Mouse (Mus musculus) c-Kit-positive CD71-positive TER-119-positive erythroid progenitor cells, embryonic 14.5 days (primary cell): ENCODE results near the gene Trpm5.
A peak's percentile ranks its signal among the peaks of the same experiment; 100 is the strongest.

Source experiments
- DNase-seq: peaks from one replicate; pipeline ENCODE4 v3.0.0-alpha.2; 2013; ENCODE audit warnings: low spot score

The Trpm5 gene

GRCm38 (mm10) chr7:143094592-143095553, at the start of gene Trpm5:
Gene Trpm5 (minus strand): TSS chr7:143094642.
- no peak for DNase-seq

DNA sequence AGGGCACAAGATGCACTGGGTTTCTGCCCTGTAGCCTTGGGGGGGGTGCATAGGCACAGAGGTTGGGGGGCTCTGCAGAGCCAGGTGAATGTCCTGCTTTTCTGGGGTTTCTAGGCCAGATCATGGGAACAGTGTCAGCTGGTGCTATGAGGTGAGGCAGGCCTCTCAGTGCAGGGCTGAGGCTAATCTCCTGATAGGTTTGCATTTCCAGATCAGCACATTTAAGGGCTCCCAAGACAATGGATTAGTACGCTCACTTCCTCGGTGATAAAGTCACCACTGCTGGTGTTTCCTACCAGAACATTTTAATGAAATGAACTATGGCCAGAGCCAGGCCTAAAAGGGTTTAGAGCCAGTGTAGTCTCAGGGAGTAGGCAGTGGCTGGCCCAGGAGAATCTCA, 48.2 kb upstream of the Trpm5 start:
- DNase-seq, result no peak

GRCm38 (mm10) chr7:143139932-143140331, 45.5 kb upstream of the Trpm5 start:
- no peak for DNase-seq

GRCm38 (mm10) chr7:143138789-143139188, 44.3 kb upstream of the Trpm5 start:
- DNase-seq, result peak; percentile 32

GRCm38 (mm10) chr7:143136561-143136960, 42.1 kb upstream of the Trpm5 start:
- DNase-seq, result no peak

DNA sequence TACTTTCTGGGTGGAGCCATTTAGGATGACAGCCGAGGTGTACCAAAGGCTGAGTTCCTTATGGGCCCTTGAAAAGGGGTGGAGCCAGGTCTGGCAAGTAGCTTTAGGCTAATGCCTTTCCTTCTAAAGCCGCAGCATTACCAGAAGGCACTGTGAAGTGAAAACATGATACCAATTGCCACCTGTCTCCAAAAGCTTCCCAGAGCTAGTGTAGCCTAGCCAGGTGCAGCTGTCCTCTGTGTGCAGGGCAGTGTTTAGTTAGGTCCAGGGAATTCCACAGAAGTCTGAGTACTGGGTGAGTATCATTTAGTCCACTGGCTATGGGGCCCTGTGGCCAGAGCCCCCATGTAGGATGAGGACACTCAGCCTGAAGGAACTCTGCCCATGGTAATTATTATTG, 41.7 kb upstream of the Trpm5 start:
- no peak for DNase-seq

DNA sequence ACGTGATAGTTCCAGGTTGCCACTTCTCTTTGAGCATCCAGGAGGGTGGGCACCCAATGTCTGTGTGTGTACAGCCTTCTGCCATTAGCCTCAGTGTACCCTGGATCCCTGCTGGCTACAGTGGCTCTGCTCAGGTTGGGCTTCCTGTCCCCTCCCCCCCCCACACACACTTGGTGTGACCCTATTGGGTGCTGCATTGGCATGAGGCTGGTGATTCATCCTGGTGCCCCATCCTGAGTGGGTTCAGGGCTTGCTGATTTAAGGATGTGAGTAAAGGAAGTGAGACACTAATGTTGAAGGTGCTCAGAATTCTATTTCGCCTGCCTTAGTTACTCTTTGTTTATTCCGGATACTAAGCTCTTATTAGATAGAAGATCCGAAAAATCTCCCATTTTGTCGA, 38.4 kb upstream of the Trpm5 start:
- DNase-seq, result no peak

DNA sequence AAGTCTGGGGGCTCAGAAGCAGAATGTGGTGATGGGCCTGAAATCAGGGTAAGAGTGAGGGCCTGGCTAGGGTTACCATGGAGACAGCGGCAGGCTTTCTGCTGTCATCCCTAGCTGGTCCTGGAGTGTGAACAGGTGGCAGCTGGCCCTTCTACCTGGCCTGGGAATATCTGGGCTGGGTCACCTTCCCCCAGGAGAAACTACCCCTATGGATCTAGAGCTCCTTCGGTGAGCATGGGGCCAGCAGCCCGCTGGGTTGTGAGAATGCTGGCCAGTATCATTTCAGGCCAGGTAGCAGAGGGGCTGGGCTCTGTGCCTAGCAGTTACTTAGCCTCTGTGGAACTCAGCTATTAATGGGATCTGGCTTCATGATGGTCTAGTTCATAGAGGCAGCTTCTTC, 30.5 kb upstream of the Trpm5 start:
- DNase-seq, result no peak

DNA sequence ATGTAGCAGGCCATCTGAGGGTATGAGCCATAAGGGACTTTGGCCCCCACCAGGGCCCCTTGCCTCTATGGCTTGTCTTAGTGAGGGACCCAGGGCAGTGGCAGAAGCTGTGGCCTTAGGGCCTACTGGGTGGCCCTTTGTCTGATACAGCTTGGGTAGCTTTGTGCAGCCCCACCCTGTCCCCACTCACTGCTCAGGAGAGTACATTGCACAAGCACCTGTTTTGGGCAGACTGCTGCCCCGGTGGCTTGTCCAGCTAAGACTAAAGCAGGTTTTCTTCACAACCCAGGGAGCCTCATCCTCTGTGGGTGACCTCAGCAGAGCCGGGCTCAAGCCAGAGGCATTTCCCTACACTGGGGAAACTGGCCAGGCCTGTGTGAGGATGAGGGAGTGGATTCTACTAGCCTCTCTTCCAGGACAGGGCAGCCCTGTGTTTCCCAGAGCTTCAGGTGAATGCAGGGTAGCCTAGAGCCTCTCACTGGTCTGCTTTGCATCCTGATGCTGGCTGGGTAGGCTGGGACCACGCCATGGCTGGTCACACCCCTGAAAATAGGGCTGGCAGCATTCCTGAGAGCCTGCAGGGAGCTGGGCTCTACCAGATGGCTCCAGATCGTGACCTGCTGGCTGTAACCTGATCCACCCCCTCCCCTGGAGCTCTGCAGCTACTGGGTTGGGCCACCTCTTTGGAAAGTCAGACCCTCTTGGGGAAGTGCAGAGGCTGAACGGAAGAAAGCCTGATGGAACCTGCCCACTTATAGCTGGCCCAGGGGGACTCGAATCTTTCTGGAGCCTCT, 29.6 kb upstream of the Trpm5 start:
- DNase-seq, result no peak

GRCm38 (mm10) chr7:143122191-143122590, 27.7 kb upstream of the Trpm5 start:
- no peak for DNase-seq

- no peak for DNase-seq
Observed at GRCm38 (mm10) chr7:143119826-143120225, 25.4 kb upstream of the Trpm5 start.

- DNase-seq, result no peak
Observed at GRCm38 (mm10) chr7:143119407-143119806, 25.0 kb upstream of the Trpm5 start.

GRCm38 (mm10) chr7:143116521-143116920, 22.1 kb upstream of the Trpm5 start:
- DNase-seq, result no peak

DNA sequence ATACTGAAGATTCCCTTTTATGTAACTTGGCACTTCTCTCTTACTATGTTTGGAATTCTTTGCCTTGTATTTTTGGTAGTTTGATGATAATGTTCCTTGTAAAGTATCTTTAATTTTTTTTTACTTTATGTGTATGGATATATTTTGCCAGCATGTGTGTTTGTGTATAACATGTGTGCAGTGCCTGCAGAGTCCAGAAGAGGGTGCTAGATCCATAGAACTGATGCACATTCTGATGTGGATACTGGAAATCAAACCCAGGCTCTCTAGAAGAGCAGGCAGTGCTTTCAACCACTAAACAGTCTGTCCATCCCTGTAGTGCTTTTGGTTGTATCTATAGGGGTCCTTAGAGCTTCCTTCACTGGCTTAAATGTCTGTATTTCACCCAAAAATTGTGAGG, 20.3 kb upstream of the Trpm5 start:
- no peak for DNase-seq

GRCm38 (mm10) chr7:143112395-143112794, 18.0 kb upstream of the Trpm5 start:
- no peak for DNase-seq

GRCm38 (mm10) chr7:143111719-143112118, 17.3 kb upstream of the Trpm5 start:
- DNase-seq, result no peak

GRCm38 (mm10) chr7:143110803-143111202, 16.4 kb upstream of the Trpm5 start:
- no peak for DNase-seq

DNA sequence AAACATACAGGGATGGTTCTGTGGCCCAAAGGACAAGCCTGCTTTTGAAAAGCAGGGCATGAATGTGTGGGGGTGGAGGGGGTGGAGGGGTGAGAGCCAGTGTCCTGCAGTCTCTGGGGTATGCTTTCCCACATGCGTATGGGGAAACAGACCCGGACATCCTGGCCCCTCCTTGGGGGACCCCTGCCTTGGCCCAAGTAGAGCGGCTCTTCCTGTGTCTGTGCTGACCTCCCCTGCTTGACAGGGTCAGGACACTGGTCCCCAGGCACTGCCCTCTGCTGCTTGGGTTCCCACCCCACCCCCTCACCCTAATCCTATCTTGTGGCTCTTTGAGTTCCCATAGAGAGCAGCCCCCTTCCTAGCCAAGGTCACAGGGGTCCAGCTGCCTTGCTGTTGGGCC, 15.3 kb upstream of the Trpm5 start:
- no peak for DNase-seq

GRCm38 (mm10) chr7:143108996-143109660, 14.7 kb upstream of the Trpm5 start:
- no peak for DNase-seq

DNA sequence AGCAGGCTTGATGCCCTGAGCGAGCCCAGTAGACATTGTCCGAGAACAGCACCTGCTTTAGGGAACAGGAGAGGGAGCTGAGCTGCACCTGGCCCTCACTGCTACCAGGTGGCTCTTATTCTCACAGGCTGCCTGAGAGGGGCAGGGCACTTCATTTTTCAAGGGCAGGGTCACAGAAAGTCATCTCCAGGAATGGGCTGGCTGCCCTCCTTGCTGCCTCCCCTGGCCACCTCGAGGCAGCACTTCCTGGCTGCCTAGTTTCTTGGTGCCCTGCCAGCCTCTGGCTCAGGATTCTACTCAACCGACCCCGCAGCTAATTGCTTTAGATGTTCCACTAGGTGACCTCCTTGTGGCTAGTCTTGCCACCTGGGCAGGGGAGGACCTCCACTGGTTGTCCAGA, 13.8 kb upstream of the Trpm5 start:
- DNase-seq, result no peak

DNA sequence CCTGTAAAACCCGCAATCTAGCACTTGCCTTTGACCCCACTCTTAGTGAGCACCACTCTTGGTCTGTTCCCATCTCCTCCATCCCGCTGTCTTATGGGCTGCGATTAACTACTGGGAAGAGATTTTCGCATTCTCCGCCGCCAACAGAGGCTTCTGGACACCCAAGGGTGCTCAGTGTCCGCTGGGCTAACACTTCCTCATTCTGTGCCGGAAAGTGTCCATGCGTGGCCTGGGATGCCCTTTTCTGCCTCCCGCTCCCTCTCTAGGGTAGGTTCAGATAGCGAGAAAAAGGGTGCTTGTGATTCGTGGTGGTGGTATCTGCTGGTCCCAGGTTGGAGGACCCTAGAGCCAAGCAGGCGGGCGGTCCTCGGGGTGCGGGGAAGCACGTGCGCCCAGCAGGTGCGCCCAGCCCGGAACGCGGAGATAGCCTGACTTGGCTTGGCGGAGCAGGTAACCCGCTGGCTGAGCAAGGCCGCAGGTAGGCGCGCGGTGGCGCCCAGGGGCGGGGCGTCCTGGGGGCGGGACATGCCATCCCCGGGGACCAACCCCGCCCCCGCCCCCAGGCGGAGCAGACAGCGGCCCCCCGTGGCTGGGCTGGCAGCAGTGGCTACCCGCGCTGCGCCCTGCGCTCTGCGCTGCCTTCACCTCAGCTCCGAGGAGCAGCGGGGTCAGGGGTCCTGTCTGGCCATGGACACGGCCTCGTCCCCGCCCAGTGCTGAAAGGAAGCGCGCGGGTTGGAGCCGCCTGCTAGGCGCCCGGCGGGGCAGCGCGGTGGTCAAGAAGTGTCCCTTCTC, 12.4 kb upstream of the Trpm5 start:
- DNase-seq, result no peak

GRCm38 (mm10) chr7:143106062-143106461, 11.6 kb upstream of the Trpm5 start, which contains the start of gene Kcnq1:
Gene Kcnq1 (plus strand): TSS chr7:143106362.
- no peak for DNase-seq
